Mouse (Mus musculus) bone marrow, adult 2 months (tissue): ENCODE results near the gene 1700028J19Rik.

Experiments used
- CTCF ChIP-seq: fragments of 200-500 bp; IDR thresholded peaks from 2 replicates; pipeline ENCODE4 v1.5.1; 2011; ENCODE audit warnings: low read length, control low read depth; ENCODE audit not compliant: control insufficient read depth, insufficient read depth
- POLR2A ChIP-seq: fragments of 200-500 bp; IDR thresholded peaks from 2 replicates; pipeline ENCODE4 v1.6.1; 2011; ENCODE audit warnings: low read depth, mild to moderate bottlenecking, control low read depth, low read length, borderline replicate concordance; ENCODE audit not compliant: control insufficient read depth

- no peak for TF ChIP-seq CTCF
- no peak for TF ChIP-seq POLR2A
These were observed 6.6 kb downstream of the 1700028J19Rik start for GRCm38 (mm10) chr7:44239913-44240312.
